Mouse (Mus musculus): ENCODE measurements around the gene Aup1. TPM values are rescaled to one million over a fixed set of nuclear protein-coding genes. Genes with fewer than 3 reads are reported as not detected.

The Aup1 gene
- polyA plus RNA-seq, 1 experiment, result 166 TPM

- H3K79me2 ChIP-seq (ENCODE audit: control insufficient read depth, insufficient read depth), result peaks cover 67% of the 10 kb centered on the region
- peaks cover 37% of the 10 kb centered on the region for H3K79me3 ChIP-seq (ENCODE audit: low read depth)
- TF ChIP-seq MYOG (IDR thresholded peaks at IDR 0.05; ENCODE audit: control insufficient read depth, extremely low read depth, insufficient read length) (no peak), FOSL1 (IDR thresholded peaks at IDR 0.05; ENCODE audit: insufficient read depth, low read length, poor library complexity, severe bottlenecking) (no peak), USF1 (IDR thresholded peaks at IDR 0.05; ENCODE audit: low read depth) (no peak), CEBPB (IDR thresholded peaks at IDR 0.05; ENCODE audit: low read depth) (no peak), MAX (IDR thresholded peaks at IDR 0.05) (no peak), CTCF (IDR thresholded peaks at IDR 0.05; ENCODE audit: control insufficient read depth, insufficient read depth, insufficient read length) (no peak), MYOD1 (IDR thresholded peaks at IDR 0.05; ENCODE audit: control insufficient read depth, insufficient read length, low read depth) (no peak)
- H3K27me3 ChIP-seq (ENCODE audit: control insufficient read depth, insufficient read depth, insufficient read length), result no peaks in the 10 kb centered on the region
- H3K36me3 ChIP-seq (ENCODE audit: control insufficient read depth, insufficient read depth), result peaks cover 36% of the 10 kb centered on the region
- peak overlapping the region; percentile 82 for H3ac ChIP-seq (ENCODE audit: control insufficient read depth, insufficient read length, low read depth)
- H3K4me3 ChIP-seq (ENCODE audit: insufficient read depth, poor library complexity, severe bottlenecking), result peak overlapping the region; percentile 79
Measured at GRCm38 (mm10) chr6:83031921-83032590, 22.3 kb upstream of the Aup1 start.

GRCm38 (mm10) chr6:83032769-83033191 lies 21.5 kb upstream of the Aup1 start:
- Histone ChIP-seq H3K79me3 (ENCODE audit: low read depth) (peaks cover 38% of the 10 kb centered on the region), H3K79me2 (ENCODE audit: control insufficient read depth, insufficient read depth) (peaks cover 67% of the 10 kb centered on the region), H3K27me3 (ENCODE audit: control insufficient read depth, insufficient read depth, insufficient read length) (no peaks in the 10 kb centered on the region), H3K4me3 (ENCODE audit: insufficient read depth, poor library complexity, severe bottlenecking) (peak overlapping the region; percentile 79), H3ac (ENCODE audit: control insufficient read depth, insufficient read length, low read depth) (peak overlapping the region; percentile 82), H3K36me3 (ENCODE audit: control insufficient read depth, insufficient read depth) (peaks cover 41% of the 10 kb centered on the region)
- TF ChIP-seq MYOG (IDR thresholded peaks at IDR 0.05; ENCODE audit: control insufficient read depth, extremely low read depth, insufficient read length), result no peak
- TF ChIP-seq CEBPB (IDR thresholded peaks at IDR 0.05; ENCODE audit: low read depth), result no peak
- no peak for TF ChIP-seq MYOD1 (IDR thresholded peaks at IDR 0.05; ENCODE audit: control insufficient read depth, insufficient read length, low read depth)
- no peak for TF ChIP-seq FOSL1 (IDR thresholded peaks at IDR 0.05; ENCODE audit: insufficient read depth, low read length, poor library complexity, severe bottlenecking)
- TF ChIP-seq USF1 (IDR thresholded peaks at IDR 0.05; ENCODE audit: low read depth), result no peak
- no peak for TF ChIP-seq MAX (IDR thresholded peaks at IDR 0.05)
- TF ChIP-seq CTCF (IDR thresholded peaks at IDR 0.05; ENCODE audit: control insufficient read depth, insufficient read depth, insufficient read length), result no peak

GRCm38 (mm10) chr6:83033249-83034185 lies 20.8 kb upstream of the Aup1 start, which contains the start of the genes Dok1 and Loxl3:
Dok1 (minus strand) TSS chr6:83033471.
Loxl3 (plus strand) TSS chr6:83034173.
- Histone ChIP-seq H3K79me3 (ENCODE audit: low read depth) (peaks cover 38% of the 10 kb centered on the region), H3K27me3 (ENCODE audit: control insufficient read depth, insufficient read depth, insufficient read length) (no peaks in the 10 kb centered on the region), H3K4me3 (ENCODE audit: insufficient read depth, poor library complexity, severe bottlenecking) (peak within 1 kb of the TSS; percentile 79), H3K36me3 (ENCODE audit: control insufficient read depth, insufficient read depth) (peaks cover 48% of the 10 kb centered on the region), H3ac (ENCODE audit: control insufficient read depth, insufficient read length, low read depth) (peak within 1 kb of the TSS; percentile 82), H3K79me2 (ENCODE audit: control insufficient read depth, insufficient read depth) (peaks cover 67% of the 10 kb centered on the region)
- TF ChIP-seq MYOG (IDR thresholded peaks at IDR 0.05; ENCODE audit: control insufficient read depth, extremely low read depth, insufficient read length) (no peak), CEBPB (IDR thresholded peaks at IDR 0.05; ENCODE audit: low read depth) (no peak), USF1 (IDR thresholded peaks at IDR 0.05; ENCODE audit: low read depth) (no peak), FOSL1 (IDR thresholded peaks at IDR 0.05; ENCODE audit: insufficient read depth, low read length, poor library complexity, severe bottlenecking) (no peak), MYOD1 (IDR thresholded peaks at IDR 0.05; ENCODE audit: control insufficient read depth, insufficient read length, low read depth) (no peak), MAX (IDR thresholded peaks at IDR 0.05) (no peak), CTCF (IDR thresholded peaks at IDR 0.05; ENCODE audit: control insufficient read depth, insufficient read depth, insufficient read length) (no peak)

- Histone ChIP-seq H3K79me3 (ENCODE audit: low read depth) (peaks cover 38% of the 10 kb centered on the region), H3K27me3 (ENCODE audit: control insufficient read depth, insufficient read depth, insufficient read length) (no peaks in the 10 kb centered on the region)
Measured at GRCm38 (mm10) chr6:83034463-83035055, 19.8 kb upstream of the Aup1 start.

GRCm38 (mm10) chr6:83037188-83037587 lies 17.1 kb upstream of the Aup1 start:
- Histone ChIP-seq H3K79me3 (ENCODE audit: low read depth) (peaks cover 19% of the 10 kb centered on the region), H3ac (ENCODE audit: control insufficient read depth, insufficient read length, low read depth) (no peak overlapping the region), H3K36me3 (ENCODE audit: control insufficient read depth, insufficient read depth) (peaks cover 35% of the 10 kb centered on the region), H3K27me3 (ENCODE audit: control insufficient read depth, insufficient read depth, insufficient read length) (no peaks in the 10 kb centered on the region), H3K4me3 (ENCODE audit: insufficient read depth, poor library complexity, severe bottlenecking) (no peak overlapping the region), H3K79me2 (ENCODE audit: control insufficient read depth, insufficient read depth) (peaks cover 37% of the 10 kb centered on the region)
- TF ChIP-seq MAX (IDR thresholded peaks at IDR 0.05), result no peak

More at GRCm38 (mm10) chr6:83034463-83035055, 19.8 kb upstream of the Aup1 start:
- Histone ChIP-seq H3K36me3 (ENCODE audit: control insufficient read depth, insufficient read depth) (peaks cover 42% of the 10 kb centered on the region), H3K79me2 (ENCODE audit: control insufficient read depth, insufficient read depth) (peaks cover 64% of the 10 kb centered on the region), H3ac (ENCODE audit: control insufficient read depth, insufficient read length, low read depth) (peak overlapping the region; percentile 67), H3K4me3 (ENCODE audit: insufficient read depth, poor library complexity, severe bottlenecking) (peak overlapping the region; percentile 79)
- TF ChIP-seq MAX (IDR thresholded peaks at IDR 0.05) (no peak), MYOD1 (IDR thresholded peaks at IDR 0.05; ENCODE audit: control insufficient read depth, insufficient read length, low read depth) (no peak), FOSL1 (IDR thresholded peaks at IDR 0.05; ENCODE audit: insufficient read depth, low read length, poor library complexity, severe bottlenecking) (no peak), MYOG (IDR thresholded peaks at IDR 0.05; ENCODE audit: control insufficient read depth, extremely low read depth, insufficient read length) (no peak), CTCF (IDR thresholded peaks at IDR 0.05; ENCODE audit: control insufficient read depth, insufficient read depth, insufficient read length) (no peak), USF1 (IDR thresholded peaks at IDR 0.05; ENCODE audit: low read depth) (no peak), CEBPB (IDR thresholded peaks at IDR 0.05; ENCODE audit: low read depth) (no peak)

Data from C2C12 (cell line).